Mouse (Mus musculus): ENCODE results near the gene P4ha1. TPM values are rescaled to one million over a fixed set of nuclear protein-coding genes. Genes with fewer than 3 reads are reported as not detected.
"Not testable (repeated sequence)": the region's sequence is repeated elsewhere in the genome, so short reads cannot be mapped to it uniquely, and the experiment has no call there.

Gene P4ha1
- polyA plus RNA-seq, 1 experiment: 31.3 TPM

- Histone ChIP-seq H3K4me3 (ENCODE audit: insufficient read depth, low read length) (no peak overlapping the region), H3K4me1 (ENCODE audit: control insufficient read depth, insufficient read depth, low read length) (no peaks in the 10 kb centered on the region), H3K27ac (ENCODE audit: insufficient read depth, low read length) (no peak overlapping the region)
- no peak for TF ChIP-seq POLR2A (IDR thresholded peaks at IDR 0.05; ENCODE audit: extremely low read depth, insufficient read depth, low read length)
- TF ChIP-seq CTCF (IDR thresholded peaks at IDR 0.05; ENCODE audit: extremely low read depth, insufficient read depth, low read length): no peak
Observed at GRCm38 (mm10) chr10:59364551-59364950, 41.5 kb downstream of the P4ha1 start.

- H3K27ac ChIP-seq (ENCODE audit: insufficient read depth, low read length): no peak overlapping the region
- no peak for TF ChIP-seq POLR2A (IDR thresholded peaks at IDR 0.05; ENCODE audit: extremely low read depth, insufficient read depth, low read length)
- TF ChIP-seq CTCF (IDR thresholded peaks at IDR 0.05; ENCODE audit: extremely low read depth, insufficient read depth, low read length): no peak
- H3K4me1 ChIP-seq (ENCODE audit: control insufficient read depth, insufficient read depth, low read length): no peaks in the 10 kb centered on the region
- H3K4me3 ChIP-seq (ENCODE audit: insufficient read depth, low read length): no peak overlapping the region
Observed at GRCm38 (mm10) chr10:59365804-59366589, 42.9 kb downstream of the P4ha1 start.

- Histone ChIP-seq H3K4me1 (ENCODE audit: control insufficient read depth, insufficient read depth, low read length) (no peaks in the 10 kb centered on the region), H3K4me3 (ENCODE audit: insufficient read depth, low read length) (no peak overlapping the region), H3K27ac (ENCODE audit: insufficient read depth, low read length) (no peak overlapping the region)
- no peak for TF ChIP-seq CTCF (IDR thresholded peaks at IDR 0.05; ENCODE audit: extremely low read depth, insufficient read depth, low read length)
- TF ChIP-seq POLR2A (IDR thresholded peaks at IDR 0.05; ENCODE audit: extremely low read depth, insufficient read depth, low read length): no peak
Observed at GRCm38 (mm10) chr10:59366746-59367145, 43.6 kb downstream of the P4ha1 start.

GRCm38 (mm10) chr10:59367206-59367605, 44.1 kb downstream of the P4ha1 start:
- H3K4me3 ChIP-seq (ENCODE audit: insufficient read depth, low read length): no peak overlapping the region

GRCm38 (mm10) chr10:59368729-59369128, 45.6 kb downstream of the P4ha1 start:
- Histone ChIP-seq H3K4me3 (ENCODE audit: insufficient read depth, low read length) (no peak overlapping the region), H3K27ac (ENCODE audit: insufficient read depth, low read length) (no peak overlapping the region), H3K4me1 (ENCODE audit: control insufficient read depth, insufficient read depth, low read length) (no peaks in the 10 kb centered on the region)
- TF ChIP-seq CTCF (IDR thresholded peaks at IDR 0.05; ENCODE audit: extremely low read depth, insufficient read depth, low read length) (no peak), POLR2A (IDR thresholded peaks at IDR 0.05; ENCODE audit: extremely low read depth, insufficient read depth, low read length) (no peak)

More at GRCm38 (mm10) chr10:59367206-59367605, 44.1 kb downstream of the P4ha1 start:
- H3K27ac ChIP-seq (ENCODE audit: insufficient read depth, low read length): no peak overlapping the region
- TF ChIP-seq CTCF (IDR thresholded peaks at IDR 0.05; ENCODE audit: extremely low read depth, insufficient read depth, low read length) (no peak), POLR2A (IDR thresholded peaks at IDR 0.05; ENCODE audit: extremely low read depth, insufficient read depth, low read length) (no peak)
- no peaks in the 10 kb centered on the region for H3K4me1 ChIP-seq (ENCODE audit: control insufficient read depth, insufficient read depth, low read length)

GRCm38 (mm10) chr10:59369426-59369825, 46.3 kb downstream of the P4ha1 start:
- Histone ChIP-seq H3K4me1 (ENCODE audit: control insufficient read depth, insufficient read depth, low read length) (no peaks in the 10 kb centered on the region), H3K4me3 (ENCODE audit: insufficient read depth, low read length) (no peak overlapping the region), H3K27ac (ENCODE audit: insufficient read depth, low read length) (no peak overlapping the region)
- TF ChIP-seq CTCF (IDR thresholded peaks at IDR 0.05; ENCODE audit: extremely low read depth, insufficient read depth, low read length): no peak
- no peak for TF ChIP-seq POLR2A (IDR thresholded peaks at IDR 0.05; ENCODE audit: extremely low read depth, insufficient read depth, low read length)

- Histone ChIP-seq H3K4me3 (ENCODE audit: insufficient read depth, low read length) (no peak overlapping the region), H3K4me1 (ENCODE audit: control insufficient read depth, insufficient read depth, low read length) (no peaks in the 10 kb centered on the region), H3K27ac (ENCODE audit: insufficient read depth, low read length) (no peak overlapping the region)
- TF ChIP-seq CTCF (IDR thresholded peaks at IDR 0.05; ENCODE audit: extremely low read depth, insufficient read depth, low read length) (no peak), POLR2A (IDR thresholded peaks at IDR 0.05; ENCODE audit: extremely low read depth, insufficient read depth, low read length) (no peak)
Observed at GRCm38 (mm10) chr10:59377906-59378305, 54.8 kb downstream of the P4ha1 start.

GRCm38 (mm10) chr10:59378728-59379127, 55.6 kb downstream of the P4ha1 start:
- Histone ChIP-seq H3K4me1 (ENCODE audit: control insufficient read depth, insufficient read depth, low read length) (no peaks in the 10 kb centered on the region), H3K27ac (ENCODE audit: insufficient read depth, low read length) (no peak overlapping the region), H3K4me3 (ENCODE audit: insufficient read depth, low read length) (no peak overlapping the region)
- TF ChIP-seq CTCF (IDR thresholded peaks at IDR 0.05; ENCODE audit: extremely low read depth, insufficient read depth, low read length) (no peak), POLR2A (IDR thresholded peaks at IDR 0.05; ENCODE audit: extremely low read depth, insufficient read depth, low read length) (no peak)

- Histone ChIP-seq H3K27ac (ENCODE audit: insufficient read depth, low read length) (no peak overlapping the region), H3K4me1 (ENCODE audit: control insufficient read depth, insufficient read depth, low read length) (no peaks in the 10 kb centered on the region), H3K4me3 (ENCODE audit: insufficient read depth, low read length) (no peak overlapping the region)
- no peak for TF ChIP-seq CTCF (IDR thresholded peaks at IDR 0.05; ENCODE audit: extremely low read depth, insufficient read depth, low read length)
- no peak for TF ChIP-seq POLR2A (IDR thresholded peaks at IDR 0.05; ENCODE audit: extremely low read depth, insufficient read depth, low read length)
Observed at GRCm38 (mm10) chr10:59379927-59380326, 56.8 kb downstream of the P4ha1 start.

GRCm38 (mm10) chr10:59380411-59380821, 57.3 kb downstream of the P4ha1 start:
- Histone ChIP-seq H3K4me1 (ENCODE audit: control insufficient read depth, insufficient read depth, low read length) (no peaks in the 10 kb centered on the region), H3K4me3 (ENCODE audit: insufficient read depth, low read length) (no peak overlapping the region), H3K27ac (ENCODE audit: insufficient read depth, low read length) (no peak overlapping the region)
- TF ChIP-seq POLR2A (IDR thresholded peaks at IDR 0.05; ENCODE audit: extremely low read depth, insufficient read depth, low read length): no peak
- no peak for TF ChIP-seq CTCF (IDR thresholded peaks at IDR 0.05; ENCODE audit: extremely low read depth, insufficient read depth, low read length)

GRCm38 (mm10) chr10:59381563-59381962, 58.5 kb downstream of the P4ha1 start:
- not testable (repeated sequence) for H3K27ac ChIP-seq (ENCODE audit: insufficient read depth, low read length); H3K4me1 ChIP-seq (ENCODE audit: control insufficient read depth, insufficient read depth, low read length); H3K4me3 ChIP-seq (ENCODE audit: insufficient read depth, low read length)

Data from cortical plate, adult 2 months (tissue).